Mouse (Mus musculus) lung, adult 2 months (tissue): ENCODE results near the gene Josd1.

Source experiments
- CTCF ChIP-seq: fragments of 200-500 bp; IDR thresholded peaks from 2 replicates; pipeline ENCODE4 v1.5.1; 2011; ENCODE audit warnings: mild to moderate bottlenecking, low read length, control low read depth; ENCODE audit not compliant: insufficient read depth
- POLR2A ChIP-seq: fragments of 200-500 bp; IDR thresholded peaks from 2 replicates; pipeline ENCODE4 v1.6.1; 2011; ENCODE audit warnings: low read depth, mild to moderate bottlenecking, control low read depth, low read length, borderline replicate concordance; ENCODE audit errors: extremely low read depth

DNA sequence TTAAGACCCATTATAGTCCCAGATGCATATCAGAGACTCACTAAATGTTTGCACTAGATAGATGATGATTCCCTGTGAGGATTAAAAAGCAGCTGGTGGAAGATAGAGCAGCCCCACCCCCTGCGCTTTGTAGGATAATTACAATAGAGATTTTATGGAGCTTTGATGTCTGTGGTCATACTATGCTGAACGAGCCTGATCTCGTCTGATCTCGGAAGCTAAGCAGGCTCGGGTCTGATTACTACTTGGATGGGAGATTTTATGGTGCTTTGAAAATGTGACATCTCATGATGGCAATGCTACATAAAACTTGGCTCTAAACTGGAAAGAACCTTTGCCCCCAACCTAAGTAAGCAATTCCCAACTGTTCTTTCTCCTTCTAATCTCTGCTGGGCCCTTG lies 4.6 kb upstream of the Josd1 start:
- TF ChIP-seq POLR2A, result no peak
- no peak for TF ChIP-seq CTCF
